Mouse (Mus musculus): Measurements from ENCODE around the gene Stard9. TPM values are rescaled to one million over a fixed set of nuclear protein-coding genes. Genes with fewer than 3 reads are reported as not detected.

Gene Stard9
- total and polyA plus RNA-seq, 2 experiments from 2014 or later: 2.4 to 12.2 TPM

DNA sequence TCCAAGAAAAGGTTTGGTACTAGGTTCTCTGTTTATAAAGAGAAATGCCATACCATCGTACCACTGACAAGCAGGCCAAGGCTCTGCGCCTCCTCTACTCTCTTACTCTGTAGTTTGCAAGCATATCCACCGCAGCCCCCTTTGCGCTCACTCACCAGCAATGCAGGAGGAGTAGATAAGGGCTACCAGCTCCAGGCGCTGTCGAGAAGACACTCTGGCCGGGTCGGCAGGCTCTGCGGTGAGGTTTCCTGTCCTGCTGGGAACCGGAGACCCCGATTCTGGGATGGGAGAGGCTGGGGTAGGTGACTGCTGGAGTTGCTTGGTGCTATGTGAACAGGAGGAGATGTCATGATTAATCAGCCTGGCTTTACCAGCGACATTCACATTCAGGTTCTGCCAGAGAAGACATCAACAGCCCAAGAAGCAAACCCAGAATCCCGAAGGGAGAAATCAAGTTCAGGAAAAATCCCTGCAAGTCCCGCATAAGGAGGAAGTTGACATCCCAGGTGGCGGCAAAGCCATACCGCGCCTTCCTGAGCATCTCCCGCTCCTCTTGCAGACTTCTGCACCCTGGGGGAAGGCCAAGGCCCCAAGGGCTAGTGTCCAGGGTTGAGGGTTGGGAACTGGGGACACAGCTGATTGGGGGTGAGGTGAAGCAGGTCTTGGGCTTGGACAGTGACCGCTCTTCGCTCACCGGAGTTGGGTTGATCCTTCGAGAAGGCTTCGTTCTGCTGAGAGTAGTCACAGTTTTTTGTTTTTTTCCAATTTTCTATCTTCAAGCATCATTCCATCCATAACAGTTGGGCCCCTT, 101.1 kb downstream of the Stard9 start:
- Histone ChIP-seq H3K36me3 (replicated peaks; ENCODE audit: control insufficient read depth, insufficient read depth, low read length) (peaks cover 37% of the 10 kb centered on the region), H3K27me3 (ENCODE audit: control insufficient read depth, insufficient read depth, low read length) (no peaks in the 10 kb centered on the region), H3K4me1 (ENCODE audit: control insufficient read depth, insufficient read depth) (peaks cover 31% of the 10 kb centered on the region), H3K4me3 (ENCODE audit: low read depth, low read length) (peak overlapping the region; percentile 88), H3K27ac (ENCODE audit: low read depth) (no peak overlapping the region), H3K9ac (replicated peaks; ENCODE audit: low read depth, low read length) (peak overlapping the region; percentile 95), H3K9me3 (replicated peaks; ENCODE audit: control insufficient read depth, low read length) (no peaks in the 10 kb centered on the region), H3K4me2 (ENCODE audit: low read depth, low read length) (peak overlapping the region; percentile 91)
- no peak for TF ChIP-seq CTCF (IDR thresholded peaks at IDR 0.05; ENCODE audit: low read depth)
- no peak for TF ChIP-seq EP300 (IDR thresholded peaks at IDR 0.05; ENCODE audit: low read depth)
- ATAC-seq (ENCODE audit: insufficient read depth, low read depth) (no peak), DNase-seq (ENCODE audit: low spot score) (no peak)
- 3% methylated on average over 23 of the region's 23 CpGs for WGBS

GRCm38 (mm10) chr2:120730639-120731166, 101.8 kb downstream of the Stard9 start:
- Histone ChIP-seq H3K9ac (replicated peaks; ENCODE audit: low read depth, low read length) (peak overlapping the region; percentile 95), H3K4me1 (ENCODE audit: control insufficient read depth, insufficient read depth) (peaks cover 31% of the 10 kb centered on the region), H3K27me3 (ENCODE audit: control insufficient read depth, insufficient read depth, low read length) (no peaks in the 10 kb centered on the region), H3K4me2 (ENCODE audit: low read depth, low read length) (peak overlapping the region; percentile 91), H3K9me3 (replicated peaks; ENCODE audit: control insufficient read depth, low read length) (no peaks in the 10 kb centered on the region), H3K4me3 (ENCODE audit: low read depth, low read length) (peak overlapping the region; percentile 88), H3K36me3 (replicated peaks; ENCODE audit: control insufficient read depth, insufficient read depth, low read length) (peaks cover 30% of the 10 kb centered on the region), H3K27ac (ENCODE audit: low read depth) (peak overlapping the region; percentile 98)
- DNase-seq (ENCODE audit: low spot score) (no peak), ATAC-seq (ENCODE audit: insufficient read depth, low read depth) (peak; percentile 9; the same call in 1 of the 2 replicates)
- WGBS: under 1% methylated on average over 48 of the region's 50 CpGs
- TF ChIP-seq CTCF (IDR thresholded peaks at IDR 0.05; ENCODE audit: low read depth) (no peak), EP300 (IDR thresholded peaks at IDR 0.05; ENCODE audit: low read depth) (no peak)

DNA sequence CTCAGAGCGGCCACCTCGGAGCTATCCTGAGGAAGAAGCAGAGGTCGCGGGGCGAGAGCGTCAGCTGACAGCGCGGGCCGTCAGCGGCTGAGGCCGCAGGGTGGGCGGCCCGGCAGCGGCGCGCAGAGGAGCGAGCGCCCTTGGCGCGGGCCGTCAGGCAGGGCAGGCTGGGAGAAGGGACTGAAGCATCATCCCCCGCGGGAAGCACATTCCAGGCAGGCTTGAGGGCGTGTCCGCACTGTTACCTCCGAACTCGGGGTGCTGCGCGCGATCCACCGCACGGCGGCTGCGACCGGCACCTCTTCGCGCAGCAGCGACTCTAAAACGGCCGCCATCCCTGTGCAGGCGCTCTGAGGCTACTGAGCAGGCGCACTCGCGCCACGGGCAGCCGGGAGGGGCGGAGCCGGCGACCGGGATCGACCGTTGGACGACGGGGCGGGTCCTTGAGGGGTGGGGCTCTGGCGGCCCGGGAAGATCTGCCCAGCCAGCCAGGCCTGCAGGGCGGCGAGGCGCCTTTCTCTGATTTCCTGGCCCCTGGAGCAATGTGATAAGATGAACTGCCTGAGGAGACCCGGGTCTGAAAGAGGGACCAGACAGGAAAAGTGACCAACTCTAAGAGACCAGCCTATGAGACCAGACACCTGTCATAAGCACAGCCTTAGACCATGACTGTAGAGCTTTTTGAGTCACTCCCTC, 102.4 kb downstream of the Stard9 start:
- H3K4me1 ChIP-seq (ENCODE audit: control insufficient read depth, insufficient read depth): peaks cover 31% of the 10 kb centered on the region
- DNase-seq (ENCODE audit: low spot score) (peak; percentile 92), ATAC-seq (ENCODE audit: insufficient read depth, low read depth) (peak; percentile 97)
- TF ChIP-seq CTCF (IDR thresholded peaks at IDR 0.05; ENCODE audit: low read depth): peak; percentile 19
- TF ChIP-seq EP300 (IDR thresholded peaks at IDR 0.05; ENCODE audit: low read depth): no peak
- H3K9ac ChIP-seq (replicated peaks; ENCODE audit: low read depth, low read length): peak overlapping the region; percentile 95
- no peaks in the 10 kb centered on the region for H3K9me3 ChIP-seq (replicated peaks; ENCODE audit: control insufficient read depth, low read length)
- WGBS: under 1% methylated on average over 58 of the region's 61 CpGs
- H3K36me3 ChIP-seq (replicated peaks; ENCODE audit: control insufficient read depth, insufficient read depth, low read length): peaks cover 23% of the 10 kb centered on the region
- H3K27me3 ChIP-seq (ENCODE audit: control insufficient read depth, insufficient read depth, low read length): no peaks in the 10 kb centered on the region
- peak overlapping the region; percentile 88 for H3K4me3 ChIP-seq (ENCODE audit: low read depth, low read length)
- H3K4me2 ChIP-seq (ENCODE audit: low read depth, low read length): peak overlapping the region; percentile 91
- peak overlapping the region; percentile 98 for H3K27ac ChIP-seq (ENCODE audit: low read depth)

DNA sequence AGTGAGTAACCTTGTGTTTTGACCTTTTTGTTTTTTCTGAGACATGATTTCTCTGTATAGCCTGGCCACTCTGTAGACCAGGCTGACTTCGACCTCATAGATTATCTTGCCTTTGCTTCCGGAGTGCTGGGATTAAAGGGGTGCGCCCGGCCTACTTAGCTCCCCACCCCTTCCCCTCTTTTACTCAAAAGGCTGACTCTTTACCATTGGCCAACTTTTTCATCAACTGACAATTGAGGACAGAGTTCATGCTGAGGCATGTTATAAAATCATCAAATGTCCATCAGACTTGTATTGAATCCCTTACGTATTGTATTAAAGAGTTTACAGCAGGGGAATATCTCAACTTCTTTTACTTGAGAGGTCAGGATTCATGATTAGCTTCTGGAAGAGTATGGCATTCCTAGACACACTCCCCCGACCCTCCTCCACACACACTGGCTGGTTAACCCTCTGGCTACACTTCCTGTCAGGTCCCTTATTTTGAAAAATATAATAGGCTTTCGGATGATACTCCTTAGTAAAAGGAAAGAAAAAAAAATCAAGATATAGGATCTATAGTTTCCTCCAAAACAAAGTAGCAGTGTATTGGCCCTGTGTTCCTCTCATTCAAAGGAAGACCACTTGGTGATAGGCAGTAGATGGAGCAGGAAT, 103.1 kb downstream of the Stard9 start:
- no peaks in the 10 kb centered on the region for H3K27me3 ChIP-seq (ENCODE audit: control insufficient read depth, insufficient read depth, low read length)

DNA sequence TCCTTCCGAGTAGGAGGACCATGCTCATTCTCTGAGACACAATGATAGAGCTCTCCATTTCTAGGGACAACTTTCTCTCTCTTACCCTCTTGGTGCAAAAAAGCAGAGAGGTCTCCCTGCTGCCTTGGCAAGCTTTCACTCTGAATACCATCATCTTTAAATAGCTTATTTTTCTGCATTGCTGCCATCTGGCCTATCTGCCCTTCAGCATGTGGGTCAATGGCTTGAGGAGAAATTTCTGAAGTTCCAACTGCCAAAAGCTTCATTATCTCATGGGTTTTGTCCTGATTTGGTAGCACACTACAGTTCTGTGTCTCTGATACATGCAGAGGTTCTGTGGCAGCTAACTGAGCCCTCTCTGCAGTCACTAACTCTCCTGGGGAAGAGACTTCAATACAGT, 116.6 kb downstream of the Stard9 start:
- Histone ChIP-seq H3K27ac (ENCODE audit: low read depth) (peak overlapping the region; percentile 80), H3K9ac (replicated peaks; ENCODE audit: low read depth, low read length) (no peak overlapping the region), H3K36me3 (replicated peaks; ENCODE audit: control insufficient read depth, insufficient read depth, low read length) (peaks cover 39% of the 10 kb centered on the region), H3K4me1 (ENCODE audit: control insufficient read depth, insufficient read depth) (no peaks in the 10 kb centered on the region), H3K4me3 (ENCODE audit: low read depth, low read length) (no peak overlapping the region), H3K27me3 (ENCODE audit: control insufficient read depth, insufficient read depth, low read length) (no peaks in the 10 kb centered on the region), H3K4me2 (ENCODE audit: low read depth, low read length) (no peak overlapping the region), H3K9me3 (replicated peaks; ENCODE audit: control insufficient read depth, low read length) (no peaks in the 10 kb centered on the region)
- no peak for TF ChIP-seq CTCF (IDR thresholded peaks at IDR 0.05; ENCODE audit: low read depth)
- no peak for TF ChIP-seq EP300 (IDR thresholded peaks at IDR 0.05; ENCODE audit: low read depth)
- WGBS: 88% methylated on average over 1 of the region's 1 CpGs
- peak; percentile 60 for ATAC-seq (ENCODE audit: insufficient read depth, low read depth)
- peak; percentile 70 for DNase-seq (ENCODE audit: low spot score)

More for the DNA sequence above, 103.1 kb downstream of the Stard9 start:
- Histone ChIP-seq H3K4me2 (ENCODE audit: low read depth, low read length) (peak overlapping the region; percentile 91), H3K36me3 (replicated peaks; ENCODE audit: control insufficient read depth, insufficient read depth, low read length) (peaks cover 17% of the 10 kb centered on the region), H3K9ac (replicated peaks; ENCODE audit: low read depth, low read length) (peak overlapping the region; percentile 95), H3K4me3 (ENCODE audit: low read depth, low read length) (peak overlapping the region; percentile 88), H3K4me1 (ENCODE audit: control insufficient read depth, insufficient read depth) (peaks cover 31% of the 10 kb centered on the region), H3K9me3 (replicated peaks; ENCODE audit: control insufficient read depth, low read length) (no peaks in the 10 kb centered on the region), H3K27ac (ENCODE audit: low read depth) (peak overlapping the region; percentile 98)
- DNase-seq (ENCODE audit: low spot score) (no peak), ATAC-seq (ENCODE audit: insufficient read depth, low read depth) (no peak)
- 24% methylated on average over 7 of the region's 7 CpGs for WGBS
- TF ChIP-seq CTCF (IDR thresholded peaks at IDR 0.05; ENCODE audit: low read depth): no peak
- TF ChIP-seq EP300 (IDR thresholded peaks at IDR 0.05; ENCODE audit: low read depth): no peak
